Mouse (Mus musculus) pancreas, adult 10 weeks (tissue): Measurements from ENCODE around the gene Spn. TPM values are rescaled to one million over a fixed set of nuclear protein-coding genes. Genes with fewer than 3 reads are reported as not detected.

Experiments
- polyA plus RNA-seq: library from polyadenylated mRNA; stranded (reverse); fragments of 350-450 nt; fragmentation: Illumina TruSeq; extraction: RNeasy Lipid Tissue Mini Kit (QIAGEN cat#74804); gene quantifications from one replicate; pipeline ENCODE4 v1.2.3, GENCODE M21; 2015; ENCODE audit warnings: low read depth, low replicate concordance; ENCODE audit not compliant: insufficient read depth

Spn gene
- polyA plus RNA-seq, result 0.24 TPM

DNA sequence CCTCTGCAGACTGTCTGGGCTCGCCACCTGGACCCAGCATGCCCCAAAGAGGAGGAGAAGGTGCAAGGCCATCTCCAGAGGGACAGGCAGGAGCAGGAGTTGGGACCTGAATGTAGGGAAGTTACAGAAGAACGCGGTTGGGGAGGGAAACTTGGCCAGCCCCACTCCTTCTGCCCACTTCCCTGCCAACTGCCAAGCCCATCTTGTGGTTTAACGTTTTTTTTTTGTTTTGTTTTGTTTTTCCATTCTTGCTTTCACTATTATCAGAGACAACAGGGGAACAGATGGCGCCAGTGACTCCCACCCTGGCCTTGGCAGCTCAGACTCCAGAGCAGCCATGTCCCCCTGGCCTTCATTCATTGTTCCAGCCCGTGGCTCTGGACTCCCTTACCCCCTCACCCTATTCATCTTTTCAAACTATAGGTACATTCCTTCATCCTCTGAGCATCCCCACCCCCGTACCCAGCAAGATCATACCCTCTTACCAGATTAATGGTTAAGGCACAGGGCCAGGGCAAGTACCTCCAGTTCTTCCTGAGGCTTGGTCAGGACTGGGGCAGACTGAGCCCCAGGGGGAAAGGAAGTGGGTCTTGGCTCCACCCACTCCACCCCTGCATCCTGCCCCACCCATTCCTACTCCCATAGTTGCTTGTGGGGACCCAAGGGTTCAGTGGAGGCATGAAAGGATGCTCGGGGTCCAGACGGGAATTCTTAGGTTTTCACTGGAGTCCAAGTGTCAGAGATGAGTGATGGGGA is at the start of gene Spn:
Spn (minus strand) TSS at position 562 of the 756 bp plus-strand sequence.

DNA sequence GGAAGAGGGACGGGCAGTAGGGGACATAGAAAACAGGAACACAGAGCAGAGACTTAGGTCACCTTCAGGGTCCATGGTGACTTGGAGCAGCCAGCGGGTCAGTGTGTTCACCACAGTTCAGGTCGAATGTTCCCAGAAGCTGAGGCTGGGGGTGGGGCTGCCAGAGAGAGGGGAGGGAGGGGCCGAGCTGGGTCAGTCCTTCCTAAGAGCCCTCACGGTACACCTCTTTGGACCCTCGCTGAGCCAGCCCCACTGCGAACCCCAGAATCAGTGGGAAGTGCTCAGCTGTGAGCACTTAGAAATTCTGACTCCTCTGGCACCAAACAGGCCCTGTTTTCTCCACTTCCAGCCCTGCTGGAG is 15.7 kb downstream of the Spn start, which contains the start of gene Qprt:
Qprt (minus strand) TSS at position 316 of the 360 bp plus-strand sequence.

GRCm38 (mm10) chr7:127091114-127091896 is 46.3 kb downstream of the Spn start, which contains the start of gene AI467606:
Gene AI467606 (plus strand): TSS chr7:127091359.

DNA sequence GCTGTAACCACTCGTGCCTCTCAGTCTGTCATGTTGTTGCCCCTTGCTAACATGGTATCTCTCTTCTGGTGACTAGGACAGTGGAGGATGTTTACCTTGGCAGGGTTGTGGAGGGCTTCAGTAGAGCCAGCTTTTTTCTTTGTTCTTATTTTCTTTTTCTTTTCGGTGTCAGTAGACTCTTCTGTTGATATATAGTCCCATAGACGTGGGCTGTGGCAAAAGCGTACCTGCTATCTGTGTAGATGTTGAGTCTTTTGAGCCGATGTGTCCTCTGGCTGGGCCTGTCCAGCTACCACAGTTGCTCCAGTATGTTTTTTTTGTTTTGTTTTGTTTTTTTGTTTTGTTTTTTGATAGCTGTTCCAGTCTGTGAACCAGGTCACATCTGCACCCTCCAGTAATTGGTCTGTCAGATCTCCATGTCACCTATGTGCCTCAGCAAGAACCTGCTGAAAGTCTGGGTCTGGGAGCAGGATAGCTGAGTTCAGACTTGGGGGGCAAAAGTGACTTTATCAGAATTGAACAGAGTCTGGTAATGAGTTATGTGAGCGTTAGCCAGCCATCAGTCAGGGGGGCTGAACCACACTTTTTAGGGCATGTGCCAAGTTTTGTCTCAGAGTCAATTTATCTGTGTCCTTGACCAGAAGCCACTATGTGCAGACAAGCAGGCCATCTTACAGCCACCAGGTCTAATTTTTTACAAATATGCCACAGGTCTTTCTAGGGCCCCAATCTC is 50.2 kb downstream of the Spn start, which contains the start of gene Zg16:
Zg16 (minus strand) TSS at position 51 of the 733 bp plus-strand sequence.

Other genes starting within 250 kb of the Spn start
- gene Tmem219, start 214.9 kb downstream of the Spn start, polyA plus RNA-seq, result 29.4 TPM
- gene Kctd13, start 208.9 kb downstream of the Spn start, polyA plus RNA-seq, result 3.6 TPM
- 3.6 TPM for gene Asphd1, start 188.2 kb downstream of the Spn start, polyA plus RNA-seq
- 17.7 TPM for gene Sez6l2, start 187.3 kb downstream of the Spn start, polyA plus RNA-seq
- 28.6 TPM for gene Cdipt, start 161.9 kb downstream of the Spn start, polyA plus RNA-seq
- 1.6 TPM for gene Cdiptos, start 161.7 kb downstream of the Spn start, polyA plus RNA-seq
- 10.7 TPM for gene Mvp, start 123.2 kb downstream of the Spn start, polyA plus RNA-seq
- gene Pagr1b, start 121.3 kb downstream of the Spn start, polyA plus RNA-seq, result not detected
- gene Pagr1a, start 120.5 kb downstream of the Spn start, polyA plus RNA-seq, result 17.2 TPM
- gene Gm42742, start 116.7 kb downstream of the Spn start, polyA plus RNA-seq, result 3.3 TPM
- 0.76 TPM for gene Prrt2, start 116.6 kb downstream of the Spn start, polyA plus RNA-seq
- 33.7 TPM for gene Maz, start 110.8 kb downstream of the Spn start, polyA plus RNA-seq
- gene Kif22, start 95.4 kb downstream of the Spn start, polyA plus RNA-seq, result 0.39 TPM
- gene Zg16, start 50.5 kb downstream of the Spn start, polyA plus RNA-seq, result 25,813 TPM
- 2.4 TPM for gene AI467606, start 46.5 kb downstream of the Spn start, polyA plus RNA-seq
- 0.54 TPM for gene Qprt, start 15.6 kb downstream of the Spn start, polyA plus RNA-seq
- gene Cd2bp2, start 58.2 kb upstream of the Spn start, polyA plus RNA-seq, result 10.8 TPM
- 7.0 TPM for gene Tbc1d10b, start 70.6 kb upstream of the Spn start, polyA plus RNA-seq
- 1.5 TPM for gene Mylpf, start 71.1 kb upstream of the Spn start, polyA plus RNA-seq
- gene Zfp553, start 95.2 kb upstream of the Spn start, polyA plus RNA-seq, result 2.2 TPM
- gene Sept1, start 95.3 kb upstream of the Spn start, polyA plus RNA-seq, result 2.8 TPM
- 8.5 TPM for gene Zfp771, start 106.5 kb upstream of the Spn start, polyA plus RNA-seq
- gene Dctpp1, start 122.9 kb upstream of the Spn start, polyA plus RNA-seq, result 12.0 TPM
- gene Sephs2, start 136.2 kb upstream of the Spn start, polyA plus RNA-seq, result 21.0 TPM
- gene Itgal, start 158.4 kb upstream of the Spn start, polyA plus RNA-seq, result 0.55 TPM
- 4.1 TPM for gene Zfp768, start 207.8 kb upstream of the Spn start, polyA plus RNA-seq
- 1.6 TPM for gene Zfp747, start 238.2 kb upstream of the Spn start, polyA plus RNA-seq
- gene 9130019O22Rik, start 249.3 kb upstream of the Spn start, polyA plus RNA-seq, result 0.54 TPM